Mouse (Mus musculus) midbrain, embryonic 15.5 days (tissue): Measurements from ENCODE around the gene Gm42674. TPM values are rescaled to one million over a fixed set of nuclear protein-coding genes. Genes with fewer than 3 reads are reported as not detected.

Experiments
- ATAC-seq: fragments of 200-750 bp; cut with Nextera tagmentation; replicated peaks from 2 replicates; pipeline ENCODE4 v1.8.0; 2017; ENCODE audit warnings: moderate TSS enrichment
- H3K27ac ChIP-seq: fragments of 300-500 bp; sonication (generic); 2 replicates; pipeline ENCODE4 v1.5.1; 2015; ENCODE audit warnings: mild to moderate bottlenecking, inconsistent platforms
- H3K27me3 ChIP-seq: fragments of 300-500 bp; sonication (generic); replicated peaks from 2 replicates; pipeline ENCODE4 v1.6.1; 2015; ENCODE audit warnings: inconsistent platforms
- H3K36me3 ChIP-seq: fragments of 300-500 bp; sonication (generic); replicated peaks from 2 replicates; pipeline ENCODE4 v1.6.1; 2015; ENCODE audit warnings: inconsistent platforms
- H3K4me1 ChIP-seq: fragments of 300-500 bp; sonication (generic); 2 replicates; pipeline ENCODE4 v1.6.1; 2015; ENCODE audit warnings: inconsistent platforms
- H3K4me2 ChIP-seq: fragments of 300-500 bp; sonication (generic); 2 replicates; pipeline ENCODE4 v1.6.1; 2015; ENCODE audit warnings: inconsistent platforms, mild to moderate bottlenecking, moderate library complexity
- H3K4me3 ChIP-seq: fragments of 300-500 bp; sonication (generic); 2 replicates; pipeline ENCODE4 v1.5.1; 2015; ENCODE audit warnings: mild to moderate bottlenecking, inconsistent platforms
- H3K9ac ChIP-seq: fragments of 300-500 bp; sonication (generic); 2 replicates; pipeline ENCODE4 v1.6.1; 2015; ENCODE audit warnings: mild to moderate bottlenecking, inconsistent platforms
- H3K9me3 ChIP-seq: fragments of 300-500 bp; sonication (generic); 2 replicates; pipeline ENCODE4 v1.6.1; 2016; ENCODE audit warnings: inconsistent platforms
- WGBS: fragments of 180-500 bp; shearing (Covaris S2); methylation state at CpG from one replicate; pipeline ENCODE4 v1.1.7; 2015; ENCODE audit warnings: mixed read lengths; 5-methylcytosine and 5-hydroxymethylcytosine counted together
- polyA plus RNA-seq: library from polyadenylated mRNA; unstranded; fragments of >200 nt; fragmentation: Nextera tagmentation; extraction: Ambion mirVana; gene quantifications from 2 replicates; pipeline ENCODE4 v1.2.1, GENCODE M21; 2015

The Gm42674 gene
- polyA plus RNA-seq = not detected in 2 replicates

DNA sequence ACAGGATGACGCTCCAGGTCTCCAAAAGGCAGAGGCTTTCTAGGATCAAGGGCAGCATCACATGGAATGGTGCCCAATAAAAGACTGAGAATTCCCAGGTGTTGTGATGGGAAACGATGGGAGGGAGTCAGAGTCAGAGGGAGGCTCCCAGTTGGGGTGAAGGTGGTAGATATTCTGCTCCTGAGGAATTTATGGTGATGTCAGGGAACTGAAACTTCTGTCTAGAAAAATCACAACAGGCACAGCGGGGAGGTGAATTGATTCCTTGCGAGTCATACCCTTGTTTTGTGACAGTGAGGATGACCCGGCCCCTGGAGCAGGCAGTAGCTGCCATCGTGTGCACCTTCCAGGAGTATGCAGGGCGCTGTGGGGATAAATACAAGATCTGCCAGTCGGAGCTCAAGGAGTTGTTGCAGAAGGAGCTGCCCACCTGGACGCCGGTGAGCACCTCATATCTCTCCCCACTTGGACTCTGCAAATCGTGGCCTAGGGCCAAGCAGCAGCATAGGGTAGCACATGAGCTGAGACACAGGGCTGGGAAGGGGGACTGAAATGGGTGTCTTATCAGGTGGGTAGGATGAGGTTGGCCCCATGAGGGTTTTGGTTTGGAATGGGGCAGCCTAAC, at the start of gene Gm42674:
TSS of gene Gm42674 (plus strand) at position 419 of the 625 bp plus-strand sequence.
- ATAC-seq = no peak
- WGBS = 88% methylated on average over 11 of the region's 11 CpGs

DNA sequence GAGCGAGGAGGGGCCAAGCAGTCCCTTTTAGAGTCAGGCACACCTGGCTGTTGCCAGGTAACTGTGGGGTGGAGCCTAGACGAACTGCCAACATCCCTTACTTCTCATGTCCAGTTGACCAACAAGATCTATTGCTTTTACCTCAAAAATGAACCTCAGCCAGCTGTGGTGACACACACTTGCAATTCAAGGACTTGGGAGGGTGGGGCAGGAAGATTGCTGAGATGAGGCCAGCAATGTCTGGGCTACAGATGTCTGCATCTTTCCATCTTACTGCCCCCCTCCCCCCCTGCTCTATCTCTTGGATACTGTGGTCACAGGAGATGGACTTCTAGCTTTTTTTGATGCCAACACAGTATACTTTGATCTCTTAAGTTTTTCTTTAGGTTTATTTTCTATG, 49.5 kb upstream of the Gm42674 start:
- H3K4me3 ChIP-seq = no peak overlapping the region
- H3K4me1 ChIP-seq = no peaks in the 10 kb centered on the region
- ATAC-seq = no peak
- no peaks in the 10 kb centered on the region for H3K36me3 ChIP-seq
- H3K27ac ChIP-seq = no peak overlapping the region
- 73% methylated on average over 2 of the region's 2 CpGs for WGBS
- no peak overlapping the region for H3K4me2 ChIP-seq
- H3K27me3 ChIP-seq = no peaks in the 10 kb centered on the region
- H3K9me3 ChIP-seq = no peaks in the 10 kb centered on the region
- H3K9ac ChIP-seq = no peak overlapping the region

More for the DNA sequence above, at the start of gene Gm42674:
- Histone ChIP-seq H3K9me3 (no peaks in the 10 kb centered on the region), H3K27me3 (no peaks in the 10 kb centered on the region), H3K27ac (no peak within 1 kb of the TSS), H3K9ac (no peak within 1 kb of the TSS), H3K36me3 (no peaks in the 10 kb centered on the region), H3K4me1 (no peaks in the 10 kb centered on the region), H3K4me3 (no peak within 1 kb of the TSS), H3K4me2 (no peak within 1 kb of the TSS)

DNA sequence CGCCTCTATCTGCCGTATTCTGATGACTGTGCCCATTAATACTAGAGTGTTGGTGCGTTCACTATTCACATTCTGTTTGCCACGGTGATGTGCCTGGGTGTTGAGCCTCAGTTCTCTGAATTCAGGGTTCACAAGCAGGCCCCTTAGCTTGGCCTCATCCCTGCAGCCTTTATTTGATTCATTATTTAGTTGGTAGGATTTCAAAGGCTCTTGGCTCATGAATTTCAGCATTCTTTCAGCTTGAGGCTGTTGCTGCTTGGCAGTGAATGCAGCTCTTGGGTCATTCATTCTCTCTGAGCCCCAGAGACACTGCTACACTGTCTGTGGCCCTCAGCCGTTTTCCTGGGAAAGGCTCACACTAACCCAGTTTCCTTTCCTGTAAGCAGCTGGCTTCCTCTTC, 45.8 kb upstream of the Gm42674 start:
- 34% methylated on average over 5 of the region's 5 CpGs for WGBS
- H3K9ac ChIP-seq = no peak overlapping the region
- no peaks in the 10 kb centered on the region for H3K36me3 ChIP-seq
- no peak overlapping the region for H3K27ac ChIP-seq
- ATAC-seq = peak; percentile 80
- H3K4me3 ChIP-seq = no peak overlapping the region
- no peaks in the 10 kb centered on the region for H3K9me3 ChIP-seq
- no peaks in the 10 kb centered on the region for H3K27me3 ChIP-seq
- no peaks in the 10 kb centered on the region for H3K4me1 ChIP-seq
- H3K4me2 ChIP-seq = no peak overlapping the region

DNA sequence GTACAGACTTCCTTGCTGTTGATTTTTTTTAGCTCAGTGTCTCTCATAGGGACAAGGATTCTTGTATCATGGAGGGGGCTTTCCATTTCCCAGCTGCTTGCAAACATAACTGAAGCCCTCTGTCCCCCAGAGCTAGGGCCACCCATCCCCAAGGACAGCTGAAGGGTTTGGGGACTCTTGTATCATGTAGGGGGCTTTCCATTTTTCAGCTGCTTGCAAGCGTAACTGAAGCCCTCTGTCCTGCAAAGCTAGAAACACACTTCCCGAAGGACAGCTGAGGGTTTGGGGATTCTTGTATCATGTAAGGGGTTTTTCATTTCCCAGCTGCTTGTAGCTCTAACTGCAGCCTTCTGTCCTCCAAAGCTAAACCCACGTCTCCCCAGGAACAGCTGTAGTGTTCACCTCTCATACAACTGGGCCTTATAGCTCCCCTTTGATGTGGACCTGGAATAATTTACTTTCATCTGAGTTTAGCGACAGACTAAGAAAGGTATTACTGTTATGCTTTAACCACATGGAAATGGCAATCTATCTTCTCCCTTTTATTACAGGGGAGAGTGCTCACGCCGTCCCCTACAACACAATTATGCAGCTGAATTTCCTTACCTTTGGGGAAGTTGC, 41.6 kb upstream of the Gm42674 start, which contains the start of gene S100a3:
TSS of gene S100a3 (plus strand) at position 571 of the 621 bp plus-strand sequence.
- no peaks in the 10 kb centered on the region for H3K36me3 ChIP-seq
- H3K4me1 ChIP-seq = no peaks in the 10 kb centered on the region
- ATAC-seq = no peak
- no peak within 1 kb of the TSS for H3K4me3 ChIP-seq
- 86% methylated on average over 6 of the region's 6 CpGs for WGBS
- H3K27me3 ChIP-seq = no peaks in the 10 kb centered on the region
- no peaks in the 10 kb centered on the region for H3K9me3 ChIP-seq
- H3K9ac ChIP-seq = no peak within 1 kb of the TSS
- no peak within 1 kb of the TSS for H3K27ac ChIP-seq
- H3K4me2 ChIP-seq = no peak within 1 kb of the TSS

DNA sequence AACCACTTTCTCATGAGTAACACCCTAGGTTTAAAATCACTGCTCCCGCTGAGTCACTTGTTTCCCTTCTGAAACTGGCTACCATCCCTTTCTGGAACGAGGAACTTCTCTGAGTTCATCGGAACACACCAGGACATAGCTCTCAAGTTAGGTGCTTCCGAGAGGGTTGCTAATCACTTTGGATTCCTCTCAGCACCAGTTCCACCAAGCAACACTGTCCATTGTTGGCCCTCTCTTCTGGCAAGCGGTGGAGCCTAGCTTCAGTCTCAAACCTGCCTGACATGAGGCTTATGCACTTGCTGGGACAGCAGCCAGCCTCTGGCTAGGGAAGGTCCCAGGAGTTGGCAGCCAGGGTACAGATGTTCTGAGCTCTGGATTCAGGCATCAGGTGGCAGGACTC, 27.0 kb upstream of the Gm42674 start:
- no peak for ATAC-seq
- WGBS = 82% methylated on average over 5 of the region's 5 CpGs
- H3K9ac ChIP-seq = no peak overlapping the region
- no peaks in the 10 kb centered on the region for H3K27me3 ChIP-seq
- no peaks in the 10 kb centered on the region for H3K9me3 ChIP-seq
- no peak overlapping the region for H3K4me2 ChIP-seq
- H3K4me1 ChIP-seq = no peaks in the 10 kb centered on the region
- H3K27ac ChIP-seq = no peak overlapping the region
- H3K36me3 ChIP-seq = no peaks in the 10 kb centered on the region
- H3K4me3 ChIP-seq = no peak overlapping the region

DNA sequence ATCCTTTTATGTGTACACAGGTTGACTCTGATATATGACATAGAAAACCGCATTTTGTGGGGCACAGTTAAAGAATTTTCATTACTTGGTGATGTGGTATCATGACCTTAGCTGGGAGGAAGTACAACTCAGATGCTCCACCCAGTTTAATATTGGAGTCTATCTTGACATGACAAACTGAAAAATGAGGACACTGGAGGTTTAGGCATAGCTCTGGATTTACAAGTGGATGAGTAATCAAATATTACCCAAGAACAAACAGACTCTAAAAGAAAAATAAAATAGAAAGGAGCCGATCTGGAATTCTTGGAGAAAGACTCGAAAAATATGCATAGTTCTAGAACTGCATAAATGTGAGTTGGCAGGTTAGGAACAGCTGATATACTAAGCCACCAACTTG, 26.4 kb upstream of the Gm42674 start:
- H3K4me1 ChIP-seq = no peaks in the 10 kb centered on the region
- no peak overlapping the region for H3K4me2 ChIP-seq
- H3K4me3 ChIP-seq = no peak overlapping the region
- no peak for ATAC-seq
- no peak overlapping the region for H3K27ac ChIP-seq
- no peak overlapping the region for H3K9ac ChIP-seq
- H3K27me3 ChIP-seq = no peaks in the 10 kb centered on the region
- WGBS = 84% methylated on average over 3 of the region's 3 CpGs
- H3K36me3 ChIP-seq = no peaks in the 10 kb centered on the region
- no peaks in the 10 kb centered on the region for H3K9me3 ChIP-seq

DNA sequence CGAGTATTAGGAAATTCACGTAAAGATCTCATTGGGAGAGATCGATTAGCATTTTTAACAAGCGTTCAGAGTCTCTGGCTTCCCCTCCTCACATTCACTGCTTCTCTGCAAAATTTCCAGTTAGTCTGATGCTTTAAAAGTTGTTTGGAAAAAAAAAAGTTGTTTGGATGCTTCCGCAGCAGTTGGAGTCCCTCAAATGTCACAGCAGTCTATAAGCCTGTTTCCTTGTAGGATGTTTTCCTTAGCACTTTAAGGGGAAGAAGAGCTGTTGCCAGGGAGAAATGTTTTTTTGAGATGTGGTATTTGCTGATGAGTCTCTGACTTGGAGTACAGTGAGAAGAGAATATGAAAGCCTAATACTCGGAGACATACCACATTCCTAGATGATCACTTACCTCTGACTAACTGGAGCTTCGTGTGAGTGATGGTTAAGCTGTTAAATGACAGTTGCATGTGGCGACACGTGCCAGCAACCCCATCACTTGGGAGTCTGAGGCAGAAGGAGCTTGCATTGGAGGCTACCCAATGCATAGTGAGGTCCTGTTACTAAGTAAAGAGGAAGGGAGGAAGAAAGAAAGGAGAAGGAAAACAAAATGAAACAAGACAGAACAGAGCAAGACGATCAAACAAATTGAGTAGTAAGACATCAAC, 25.2 kb upstream of the Gm42674 start:
- H3K27me3 ChIP-seq = no peaks in the 10 kb centered on the region
- no peak overlapping the region for H3K27ac ChIP-seq
- no peaks in the 10 kb centered on the region for H3K9me3 ChIP-seq
- H3K4me1 ChIP-seq = no peaks in the 10 kb centered on the region
- no peak overlapping the region for H3K4me2 ChIP-seq
- no peak overlapping the region for H3K4me3 ChIP-seq
- ATAC-seq = no peak
- 72% methylated on average over 10 of the region's 10 CpGs for WGBS
- H3K36me3 ChIP-seq = no peaks in the 10 kb centered on the region
- H3K9ac ChIP-seq = no peak overlapping the region

DNA sequence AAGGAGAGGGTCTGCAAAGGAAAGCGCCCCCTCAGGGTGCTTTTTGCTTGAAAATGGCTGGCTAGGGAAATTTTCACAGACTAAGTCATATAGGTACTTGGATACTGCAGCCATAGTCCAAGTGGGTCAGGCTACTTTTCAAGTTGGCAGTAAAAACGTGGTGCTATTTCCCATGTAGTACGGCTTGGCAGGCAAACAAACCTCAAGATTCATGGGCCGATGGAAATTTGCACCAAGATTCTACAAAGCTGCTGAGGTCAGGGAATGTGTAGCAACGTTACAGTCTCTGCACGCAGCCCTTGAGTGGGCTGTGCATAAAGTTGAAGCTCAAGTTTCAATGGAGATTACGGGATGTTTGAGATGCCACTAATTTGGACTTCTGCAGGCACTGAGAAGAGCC, 22.3 kb upstream of the Gm42674 start:
- Histone ChIP-seq H3K9me3 (no peaks in the 10 kb centered on the region), H3K4me3 (no peak overlapping the region), H3K27me3 (no peaks in the 10 kb centered on the region), H3K4me2 (no peak overlapping the region), H3K9ac (no peak overlapping the region), H3K4me1 (no peaks in the 10 kb centered on the region), H3K27ac (no peak overlapping the region), H3K36me3 (no peaks in the 10 kb centered on the region)
- WGBS = 80% methylated on average over 7 of the region's 7 CpGs
- no peak for ATAC-seq

DNA sequence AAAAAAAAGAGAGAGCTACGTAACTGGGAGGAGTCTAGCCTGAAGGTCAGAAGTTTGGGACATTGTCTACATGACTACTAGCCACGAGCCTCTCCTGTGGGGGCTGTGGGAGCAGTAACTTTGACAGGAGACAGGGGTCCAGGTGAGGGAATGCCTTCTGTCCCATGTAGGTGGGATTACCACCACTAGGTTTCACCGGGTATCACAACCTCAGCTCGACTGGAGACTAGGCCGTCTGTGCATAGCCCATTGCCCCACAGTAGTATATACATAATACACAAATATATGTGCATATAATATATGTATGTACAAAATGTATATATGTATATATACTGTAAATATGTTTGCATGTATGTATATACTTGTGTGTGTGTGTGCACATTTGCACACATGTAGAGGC, 20.6 kb upstream of the Gm42674 start:
- no peak for ATAC-seq

DNA sequence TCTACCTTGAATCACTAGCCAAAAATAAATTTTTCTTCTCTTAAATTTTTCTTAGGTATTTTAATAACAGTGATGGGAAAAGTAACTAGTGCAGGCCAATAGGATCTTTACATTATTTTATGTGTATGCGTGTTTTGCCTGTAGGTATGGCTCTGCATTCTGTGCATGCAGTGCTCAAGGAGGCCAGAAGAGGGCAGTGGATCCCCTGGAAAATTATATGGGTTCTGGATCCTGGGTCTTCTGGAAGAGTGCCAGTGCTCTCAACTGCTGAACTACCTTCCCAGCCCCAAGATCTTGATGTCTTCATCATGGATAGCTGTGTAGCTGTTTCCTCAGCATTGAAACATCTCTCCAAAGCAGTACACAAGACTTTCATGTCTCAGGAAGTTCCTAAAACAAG, 19.5 kb upstream of the Gm42674 start:
- H3K4me2 ChIP-seq = no peak overlapping the region
- H3K4me1 ChIP-seq = no peaks in the 10 kb centered on the region
- 97% methylated on average over 1 of the region's 1 CpGs for WGBS
- ATAC-seq = no peak
- no peaks in the 10 kb centered on the region for H3K27me3 ChIP-seq
- H3K9ac ChIP-seq = no peak overlapping the region
- no peak overlapping the region for H3K27ac ChIP-seq
- no peak overlapping the region for H3K4me3 ChIP-seq
- H3K9me3 ChIP-seq = no peaks in the 10 kb centered on the region
- H3K36me3 ChIP-seq = no peaks in the 10 kb centered on the region

More for the DNA sequence above, 20.6 kb upstream of the Gm42674 start:
- no peak overlapping the region for H3K4me2 ChIP-seq
- no peaks in the 10 kb centered on the region for H3K9me3 ChIP-seq
- H3K27me3 ChIP-seq = no peaks in the 10 kb centered on the region
- H3K4me3 ChIP-seq = no peak overlapping the region
- H3K36me3 ChIP-seq = no peaks in the 10 kb centered on the region
- no peak overlapping the region for H3K9ac ChIP-seq
- H3K27ac ChIP-seq = no peak overlapping the region
- H3K4me1 ChIP-seq = no peaks in the 10 kb centered on the region
- 96% methylated on average over 5 of the region's 5 CpGs for WGBS

DNA sequence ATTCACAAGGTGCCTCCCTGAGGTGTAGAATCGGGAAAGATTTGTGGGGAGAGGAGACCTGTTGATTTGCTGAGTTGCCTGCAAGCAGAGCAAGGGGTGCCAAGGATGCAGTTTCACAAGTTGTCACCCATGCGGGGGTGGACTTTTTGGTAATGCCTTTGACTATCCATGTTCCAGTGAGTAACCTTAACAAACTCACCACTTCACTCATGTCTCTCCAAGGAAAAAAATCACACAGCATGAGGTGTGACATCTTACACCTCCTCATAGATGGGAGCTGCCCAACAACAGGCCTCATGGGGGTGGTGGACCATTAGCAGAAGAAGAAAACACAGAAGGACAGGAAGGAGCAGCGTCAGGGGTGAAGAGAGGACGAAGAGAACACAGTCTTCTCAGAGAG, 19.1 kb upstream of the Gm42674 start:
- Histone ChIP-seq H3K36me3 (no peaks in the 10 kb centered on the region), H3K27ac (no peak overlapping the region), H3K9ac (no peak overlapping the region), H3K9me3 (no peaks in the 10 kb centered on the region), H3K4me2 (no peak overlapping the region), H3K4me1 (no peaks in the 10 kb centered on the region), H3K4me3 (no peak overlapping the region), H3K27me3 (no peaks in the 10 kb centered on the region)
- no peak for ATAC-seq
- 89% methylated on average over 4 of the region's 4 CpGs for WGBS

DNA sequence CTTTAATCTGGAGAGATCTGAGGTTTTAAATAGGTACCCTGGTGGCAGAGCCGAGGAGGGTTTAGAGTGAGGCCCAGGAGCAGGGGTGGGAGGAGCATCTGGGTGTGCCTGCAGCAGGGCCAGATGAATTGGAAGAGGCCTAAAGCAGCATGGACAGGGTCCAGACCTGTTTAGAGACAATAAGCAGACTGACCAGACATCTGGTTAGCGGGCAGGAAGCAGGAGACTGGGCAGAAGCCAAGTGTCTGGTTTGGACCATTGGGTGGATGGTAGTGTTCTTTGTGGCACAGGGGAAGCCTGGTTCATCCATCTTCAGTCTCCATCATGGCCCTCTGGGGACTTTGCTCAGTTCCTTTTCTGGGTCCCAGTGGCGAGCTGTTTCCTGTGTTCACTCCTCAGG, 17.8 kb upstream of the Gm42674 start:
- Histone ChIP-seq H3K4me1 (no peaks in the 10 kb centered on the region), H3K4me2 (no peak overlapping the region), H3K9ac (no peak overlapping the region), H3K9me3 (no peaks in the 10 kb centered on the region), H3K4me3 (no peak overlapping the region), H3K27me3 (no peaks in the 10 kb centered on the region), H3K36me3 (no peaks in the 10 kb centered on the region), H3K27ac (no peak overlapping the region)
- 40% methylated on average over 3 of the region's 3 CpGs for WGBS
- no peak for ATAC-seq

DNA sequence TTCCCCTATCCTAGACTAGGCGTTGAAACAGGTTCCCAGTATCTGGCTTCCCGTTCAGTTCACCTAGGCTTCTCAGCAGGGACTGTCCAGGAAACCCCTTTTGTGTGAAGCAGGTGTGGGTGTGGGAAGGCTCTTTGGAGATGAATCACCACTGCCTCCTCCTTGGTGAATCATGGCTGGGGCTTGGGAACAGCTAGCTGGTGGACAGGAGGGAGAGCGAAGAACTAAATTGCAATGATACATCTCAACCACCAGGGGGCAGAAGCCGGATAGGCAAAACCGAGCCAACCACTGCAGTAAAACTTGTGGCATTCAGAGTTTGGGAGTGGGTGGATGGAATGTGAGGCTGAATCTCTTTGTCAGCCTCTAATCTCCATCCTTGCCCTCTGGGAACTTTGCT, 16.1 kb upstream of the Gm42674 start:
- ATAC-seq = peak; percentile 37; the same call in 1 of the 2 replicates
- H3K9me3 ChIP-seq = no peaks in the 10 kb centered on the region
- WGBS = 37% methylated on average over 5 of the region's 5 CpGs
- no peak overlapping the region for H3K4me3 ChIP-seq
- H3K9ac ChIP-seq = no peak overlapping the region
- H3K4me1 ChIP-seq = no peaks in the 10 kb centered on the region
- no peaks in the 10 kb centered on the region for H3K36me3 ChIP-seq
- no peak overlapping the region for H3K4me2 ChIP-seq
- no peaks in the 10 kb centered on the region for H3K27me3 ChIP-seq
- H3K27ac ChIP-seq = no peak overlapping the region
